Mouse (Mus musculus): ENCODE results near the gene Hes6.

- TF ChIP-seq GATA1 (IDR thresholded peaks at IDR 0.05; ENCODE audit: borderline replicate concordance, low read length), result no peak
- TF ChIP-seq CTCF (IDR thresholded peaks at IDR 0.05; ENCODE audit: low read depth, low read length), result no peak
These were observed 23.5 kb downstream of the Hes6 start for GRCm38 (mm10) chr1:91390369-91390768.

Data from G1E (cell line).